Mouse (Mus musculus) heart, adult 8-10 months (tissue): ENCODE data around the gene Itgb8. TPM values are rescaled to one million over a fixed set of nuclear protein-coding genes. Genes with fewer than 3 reads are reported as not detected.

Experiments
- DNase-seq: peaks from one replicate; pipeline ENCODE4 v3.0.0; 2022; ENCODE audit warnings: low spot score
- total RNA-seq, 4 experiments: library from RNA; stranded (reverse); gene quantifications; 2 replicates each; pipeline ENCODE4 v1.2.4; 2022

Itgb8 gene
- 1 to 10 TPM; 1.3 to 1.5 (median 1.4) TPM for total RNA-seq

- DNase-seq: peak; percentile 60
Measured at GRCm38 (mm10) chr12:119238696-119239415, at the start of gene Itgb8. Gene Itgb8 (minus strand): TSS chr12:119238802.

GRCm38 (mm10) chr12:119276282-119276681 is 37.7 kb upstream of the Itgb8 start:
- DNase-seq: no peak

- DNase-seq: no peak
Measured at GRCm38 (mm10) chr12:119273605-119274004, 35.0 kb upstream of the Itgb8 start.

- no peak for DNase-seq
Measured at GRCm38 (mm10) chr12:119271964-119272363, 33.4 kb upstream of the Itgb8 start.

- no peak for DNase-seq
Measured at GRCm38 (mm10) chr12:119270036-119270435, 31.4 kb upstream of the Itgb8 start.

GRCm38 (mm10) chr12:119268723-119269122 is 30.1 kb upstream of the Itgb8 start:
- no peak for DNase-seq

- DNase-seq: no peak
Measured at GRCm38 (mm10) chr12:119264506-119264905, 25.9 kb upstream of the Itgb8 start.

- no peak for DNase-seq
Measured at GRCm38 (mm10) chr12:119248581-119248980, 10.0 kb upstream of the Itgb8 start.

- DNase-seq: no peak
Measured at GRCm38 (mm10) chr12:119241071-119241470, 2.5 kb upstream of the Itgb8 start.

GRCm38 (mm10) chr12:119237921-119238695 is 494 bp downstream of the Itgb8 start:
- no peak for DNase-seq

GRCm38 (mm10) chr12:119237241-119237920 is 1.2 kb downstream of the Itgb8 start:
- no peak for DNase-seq

- DNase-seq: no peak
Measured at GRCm38 (mm10) chr12:119231831-119232230, 6.8 kb downstream of the Itgb8 start.

- DNase-seq: no peak
Measured at GRCm38 (mm10) chr12:119230444-119230843, 8.2 kb downstream of the Itgb8 start.

GRCm38 (mm10) chr12:119229601-119230000 is 9.0 kb downstream of the Itgb8 start:
- no peak for DNase-seq

GRCm38 (mm10) chr12:119227898-119228297 is 10.7 kb downstream of the Itgb8 start:
- no peak for DNase-seq

- no peak for DNase-seq
Measured at GRCm38 (mm10) chr12:119224699-119225098, 13.9 kb downstream of the Itgb8 start.

GRCm38 (mm10) chr12:119219409-119219808 is 19.2 kb downstream of the Itgb8 start:
- DNase-seq: no peak

GRCm38 (mm10) chr12:119217700-119218265 is 20.8 kb downstream of the Itgb8 start:
- no peak for DNase-seq

GRCm38 (mm10) chr12:119215225-119215624 is 23.4 kb downstream of the Itgb8 start:
- no peak for DNase-seq

GRCm38 (mm10) chr12:119211533-119211932 is 27.1 kb downstream of the Itgb8 start:
- no peak for DNase-seq

- DNase-seq: no peak
Measured at GRCm38 (mm10) chr12:119210590-119210989, 28.0 kb downstream of the Itgb8 start.

GRCm38 (mm10) chr12:119210073-119210425 is 28.6 kb downstream of the Itgb8 start:
- DNase-seq: no peak
